Mouse (Mus musculus) kidney, adult 2 months (tissue): ENCODE results near the gene Cldn5.
A peak's percentile ranks its signal among the peaks of the same experiment; 100 is the strongest.

ENCODE experiments used
- CTCF ChIP-seq: fragments of 200-500 bp; conservative IDR thresholded peaks from 2 replicates; pipeline ENCODE4 v1.5.1; 2011; ENCODE audit warnings: low read depth, mild to moderate bottlenecking, control low read depth, low read length, moderate library complexity, mixed read lengths; ENCODE audit not compliant: insufficient read depth, insufficient read length
- POLR2A ChIP-seq: fragments of 200-500 bp; IDR thresholded peaks from one replicate; pipeline ENCODE4 v1.6.1; 2011; ENCODE audit warnings: low read depth, low read length, control low read depth

GRCm38 (mm10) chr16:18811468-18812384 lies 35.1 kb downstream of the Cldn5 start, which contains the start of the genes Ufd1 and Cdc45:
- TF ChIP-seq CTCF (no peak), POLR2A (peak; percentile 48)
